Mouse (Mus musculus) Muller cell, postnatal 12 days (primary cell): ENCODE data around the gene Slc25a21.
A peak's percentile ranks its signal among the peaks of the same experiment; 100 is the strongest.

Source experiments
- DNase-seq: peaks from one replicate; pipeline ENCODE4 v3.0.0-alpha.2; 2015; ENCODE audit errors: inconsistent ontology term

Gene Slc25a21

DNA sequence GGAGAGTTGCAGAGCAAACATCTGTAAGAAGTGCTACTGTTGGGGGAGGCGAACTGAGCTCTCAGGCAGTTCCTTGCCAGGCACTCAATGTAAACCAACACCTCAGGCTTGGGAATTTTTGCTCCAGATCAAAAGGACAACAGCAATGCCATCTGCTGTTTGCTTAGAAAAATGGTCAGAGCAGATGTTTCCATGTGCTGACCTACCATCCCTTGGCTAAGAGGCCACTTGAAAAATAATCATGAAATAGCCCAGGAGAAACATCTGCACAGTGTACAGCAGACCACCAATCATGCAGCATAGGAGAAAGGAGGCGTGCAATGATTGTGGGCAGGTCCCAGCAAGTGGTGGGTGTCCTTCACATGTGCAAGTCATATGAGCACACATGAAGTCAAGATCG lies 180.9 kb downstream of the Slc25a21 start:
- DNase-seq: no peak

DNA sequence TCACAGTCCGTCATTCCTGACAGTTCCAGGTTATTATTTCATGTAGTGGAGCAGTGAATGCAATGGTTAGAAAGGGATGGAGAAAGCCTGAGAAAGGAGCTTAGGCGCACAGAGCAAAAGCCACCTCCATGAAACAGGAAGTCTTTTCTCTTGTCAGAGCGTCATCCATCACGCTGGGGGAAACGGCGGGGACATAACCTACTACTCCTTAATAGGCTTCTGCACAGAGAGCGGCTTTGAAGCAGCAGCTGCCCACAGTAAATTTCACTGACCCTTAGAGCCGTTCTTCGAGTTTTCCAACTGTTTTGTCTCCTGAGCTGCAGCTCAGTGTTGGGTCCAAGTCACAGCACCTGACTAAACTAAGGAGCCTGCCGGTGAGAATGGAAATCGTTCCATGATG lies 188.3 kb downstream of the Slc25a21 start:
- DNase-seq: no peak

DNA sequence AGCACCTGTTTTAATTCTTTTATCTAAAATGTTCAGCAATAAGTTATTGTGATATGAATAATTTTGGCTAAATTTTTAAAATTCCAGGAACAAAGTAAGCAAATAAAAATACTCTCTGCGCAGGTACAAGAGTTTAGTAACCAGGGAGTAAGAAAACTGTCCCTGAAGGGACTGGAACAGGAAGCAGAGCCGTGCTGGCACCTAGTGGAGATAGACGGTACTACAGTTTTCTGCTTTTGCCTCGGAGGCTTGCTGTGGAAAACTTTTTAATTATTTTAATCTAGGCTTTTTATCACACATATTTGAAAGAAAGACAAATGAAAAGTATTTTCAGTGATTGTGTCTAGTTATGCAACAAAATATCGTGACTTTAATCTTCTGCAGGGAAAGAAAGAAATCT lies 211.2 kb downstream of the Slc25a21 start:
- peak; percentile 57 for DNase-seq

DNA sequence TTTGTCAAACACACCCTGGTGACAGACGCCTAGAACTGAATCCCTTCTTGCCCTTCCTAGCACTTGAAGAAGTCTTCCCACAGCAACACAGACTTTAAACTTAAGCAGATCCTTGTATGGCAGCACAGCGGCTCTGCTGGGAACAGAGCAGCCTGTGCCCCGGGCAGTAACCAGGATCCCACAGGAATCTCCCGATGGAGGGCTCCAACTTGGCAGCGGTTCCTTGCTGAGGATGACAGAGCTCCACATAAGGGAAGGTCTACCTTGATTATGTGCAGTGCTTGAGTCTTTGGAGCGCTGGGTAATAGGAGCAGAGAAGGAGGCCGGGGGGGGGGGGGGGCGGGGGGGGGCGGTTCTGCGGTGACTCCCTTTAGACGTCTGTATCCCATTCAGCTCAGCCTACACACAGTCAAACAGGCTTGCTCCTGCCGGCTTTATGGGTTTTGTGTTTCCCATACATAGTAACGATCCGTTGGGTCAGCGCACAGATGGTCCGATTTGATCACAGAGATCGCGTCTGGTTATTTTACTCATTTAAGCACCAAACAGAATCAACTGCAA lies 215.1 kb downstream of the Slc25a21 start:
- no peak for DNase-seq

DNA sequence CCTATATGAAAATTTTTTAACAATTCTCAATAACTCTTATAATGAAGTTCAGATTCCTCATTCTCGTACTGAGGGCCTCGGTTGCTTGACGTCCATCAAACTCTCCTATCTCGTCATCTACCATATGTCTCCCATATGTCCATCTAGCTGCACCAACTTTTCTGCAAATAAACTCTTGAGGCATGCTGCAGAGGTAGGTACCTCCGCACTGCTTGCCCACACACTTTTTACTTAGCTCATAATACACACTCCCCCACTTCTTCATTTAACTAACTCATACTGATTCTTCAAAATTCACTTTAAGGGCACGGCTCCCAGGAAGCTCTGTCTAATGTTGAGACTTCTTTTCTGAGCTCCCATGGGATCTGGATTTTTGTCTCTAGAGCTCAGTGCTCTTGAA lies 222.0 kb downstream of the Slc25a21 start:
- DNase-seq: no peak

DNA sequence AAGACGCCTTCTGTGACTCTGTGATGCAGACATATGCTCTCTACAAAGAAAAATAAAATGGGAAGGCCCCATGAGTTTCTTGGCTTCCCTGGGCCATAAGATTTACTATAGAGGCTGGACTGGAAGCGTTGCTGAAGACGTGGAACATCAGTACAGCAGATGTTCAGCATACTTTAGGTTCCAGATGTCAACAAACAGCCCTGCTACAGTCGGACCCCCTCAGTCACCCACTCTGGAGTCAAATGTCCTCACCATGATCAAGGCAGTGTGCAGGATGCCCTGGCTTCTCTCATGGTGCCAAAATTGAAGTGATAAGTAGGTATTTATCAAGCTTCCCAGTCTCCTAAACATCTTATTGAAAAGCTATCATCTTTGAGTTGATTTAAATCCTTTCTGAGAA lies 234.0 kb downstream of the Slc25a21 start:
- DNase-seq: no peak

DNA sequence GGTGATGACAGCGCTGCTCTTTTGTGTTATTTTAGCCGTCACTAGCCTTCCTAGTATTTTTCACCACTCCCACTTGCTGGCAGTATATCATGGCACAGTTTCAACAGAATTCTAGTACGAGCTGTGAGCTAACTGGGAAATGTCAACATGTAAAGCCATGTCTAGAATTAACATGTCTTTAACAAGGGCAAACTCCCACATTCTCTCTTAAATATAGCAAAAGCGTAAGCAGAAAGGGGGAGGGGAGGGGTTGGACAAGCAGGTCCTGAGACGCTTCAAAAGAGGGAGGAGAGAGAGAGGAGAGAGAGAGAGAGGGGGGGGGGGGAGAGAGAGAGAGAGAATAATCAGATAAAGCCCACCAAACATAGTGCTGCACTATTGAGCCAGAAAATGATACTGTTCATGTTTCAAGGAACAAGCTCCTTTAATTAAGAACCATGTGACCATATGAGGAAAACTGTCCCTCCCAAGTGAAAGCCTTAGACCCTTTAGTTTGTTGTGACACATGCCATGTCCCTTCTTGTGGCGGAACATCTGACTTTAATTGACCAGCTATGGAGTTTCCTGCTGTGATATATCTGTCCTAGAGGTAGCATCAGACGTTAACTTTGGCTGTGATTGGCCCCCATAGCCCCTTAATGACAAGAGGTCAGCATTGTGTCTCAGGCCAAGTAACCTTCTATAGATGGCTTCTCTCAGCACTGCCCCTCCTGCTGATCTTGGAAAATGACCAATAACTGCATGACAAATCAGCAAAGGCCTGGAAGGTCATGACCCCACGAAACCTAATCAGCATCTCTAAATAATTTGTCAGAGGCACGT lies 237.8 kb downstream of the Slc25a21 start:
- DNase-seq: peak; percentile 33

DNA sequence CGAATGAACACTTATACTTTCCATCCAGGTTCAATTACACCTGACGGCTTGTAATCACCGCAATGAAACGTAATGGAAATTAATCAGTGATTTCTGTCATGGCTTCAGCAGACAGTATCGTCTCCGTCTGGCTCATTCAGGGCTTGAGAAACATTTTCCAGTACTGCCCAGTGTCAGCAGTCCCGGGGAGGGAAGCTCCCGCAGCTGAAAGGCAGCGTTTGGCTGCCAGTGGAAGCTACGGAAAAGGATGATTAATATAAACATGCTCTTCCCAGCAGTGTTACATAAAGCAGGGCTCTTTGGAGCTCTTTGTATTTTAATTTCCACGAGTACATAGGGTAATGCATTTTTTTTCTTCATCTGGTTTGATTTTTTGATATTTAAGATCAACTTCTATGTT lies 239.0 kb downstream of the Slc25a21 start:
- no peak for DNase-seq

DNA sequence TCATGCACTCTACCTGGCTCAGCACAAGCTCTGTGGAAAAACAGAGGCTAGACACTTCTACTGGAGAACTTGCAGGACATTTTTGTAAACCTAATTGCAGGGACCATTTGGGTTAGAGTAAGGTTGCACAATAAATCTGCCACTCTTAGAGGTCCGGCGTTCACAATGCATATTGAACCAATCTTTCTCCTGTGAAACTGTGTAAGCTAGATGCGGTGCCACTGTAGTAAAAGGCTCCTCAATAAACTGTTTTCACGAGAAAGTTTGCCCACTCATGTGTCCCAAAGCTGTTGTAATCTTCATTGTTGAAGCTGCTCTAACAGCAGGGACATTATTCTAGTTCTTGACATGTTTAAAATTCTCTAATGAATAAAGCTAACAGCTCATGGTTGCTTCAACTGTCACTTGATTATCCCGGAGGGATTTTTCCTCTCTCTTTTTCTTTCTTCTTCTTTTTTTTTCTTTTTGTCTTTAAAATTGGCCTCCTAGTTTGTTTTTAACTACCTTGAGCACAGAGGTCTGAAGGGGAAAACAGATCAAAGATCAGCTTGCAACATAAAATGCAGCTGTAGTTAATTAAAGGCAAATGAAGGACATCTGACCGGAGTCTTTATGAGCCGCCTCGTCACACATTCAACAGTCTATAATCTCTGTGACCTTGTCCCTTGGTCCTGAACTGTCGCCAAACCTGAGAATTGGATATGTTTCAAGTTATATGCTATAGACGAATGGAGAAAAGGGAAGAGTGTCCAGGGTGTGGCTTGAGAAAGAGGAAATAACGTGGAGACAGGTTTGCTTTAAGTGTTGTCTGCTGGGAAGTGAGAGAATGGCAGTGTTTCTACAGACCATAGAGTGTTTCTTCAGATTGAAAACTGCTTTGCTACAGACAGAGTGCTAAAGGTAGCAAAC lies 245.3 kb downstream of the Slc25a21 start:
- DNase-seq: no peak

DNA sequence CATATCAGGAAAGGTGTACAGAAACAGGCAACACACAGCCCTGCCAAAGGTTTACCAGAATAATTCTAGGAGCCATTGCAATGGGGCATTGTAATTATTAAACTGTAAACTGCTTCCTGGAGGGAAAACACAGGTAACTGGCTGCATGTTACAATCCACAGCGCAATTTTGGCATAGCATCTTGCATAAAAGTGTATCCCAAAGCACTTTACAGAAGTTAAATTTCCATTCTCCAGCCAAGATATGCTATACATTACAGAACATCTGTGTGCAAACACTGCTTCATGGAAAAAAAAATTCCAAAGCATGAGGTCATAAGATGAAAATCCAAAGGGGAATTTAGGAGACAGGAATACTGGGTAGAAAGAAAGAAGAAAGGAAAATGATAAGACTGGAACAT lies 253.0 kb downstream of the Slc25a21 start:
- no peak for DNase-seq

DNA sequence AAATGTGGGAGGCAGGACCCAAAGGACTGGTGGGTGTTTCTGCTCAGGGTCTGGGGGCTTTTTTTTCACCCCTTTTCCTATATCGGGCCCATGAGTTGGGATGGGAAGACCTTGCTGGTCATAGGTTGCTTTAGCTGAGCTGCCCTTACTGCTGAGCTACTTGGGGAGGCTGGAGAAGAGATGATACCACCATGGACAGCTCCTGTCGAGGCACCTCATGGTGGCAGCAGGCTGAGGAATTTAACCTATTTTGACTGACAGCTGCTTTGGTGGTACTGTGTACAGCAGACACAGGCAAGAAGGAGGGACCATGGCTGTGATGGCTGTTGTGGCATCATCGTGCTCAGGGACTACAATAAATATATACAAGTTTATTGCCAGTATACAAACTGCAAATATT lies 256.4 kb downstream of the Slc25a21 start:
- DNase-seq: no peak

DNA sequence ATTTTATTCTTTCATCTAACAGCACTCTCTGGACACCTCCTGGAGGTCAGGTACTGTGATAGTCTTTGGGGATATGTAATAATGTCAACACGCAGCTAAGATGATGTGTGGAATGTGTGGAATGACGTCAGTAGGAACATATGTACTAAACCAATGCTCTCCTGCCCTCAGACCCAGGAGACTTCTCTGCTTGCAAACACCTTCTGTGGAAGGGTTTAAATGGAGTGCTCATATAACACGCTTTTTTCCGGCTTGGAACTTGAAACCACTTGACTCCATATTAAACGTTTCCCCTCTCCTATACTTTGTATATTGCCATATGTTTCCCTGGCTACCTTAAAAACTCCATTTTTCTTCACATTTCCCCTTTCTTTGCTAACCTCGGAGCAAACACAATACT lies 279.1 kb downstream of the Slc25a21 start:
- no peak for DNase-seq

DNA sequence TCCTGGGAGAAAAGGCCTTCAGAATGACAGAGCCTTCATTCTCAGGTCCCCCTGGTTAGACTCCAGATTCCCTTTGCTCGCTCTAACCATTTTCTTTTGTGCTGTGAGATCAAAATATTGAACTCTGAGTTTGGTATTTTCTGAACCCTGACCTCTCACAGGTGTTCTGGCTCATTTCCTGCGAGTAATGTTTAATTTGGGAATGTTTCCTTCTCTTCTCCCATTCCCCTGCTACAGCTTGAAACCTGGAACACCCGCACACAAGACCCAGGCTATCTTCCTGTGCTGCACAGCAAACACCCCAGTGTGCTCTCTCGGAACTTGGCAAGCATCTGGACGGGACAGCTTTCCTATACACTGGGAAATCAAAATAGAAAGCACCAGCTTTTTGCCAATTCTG lies 290.8 kb downstream of the Slc25a21 start:
- no peak for DNase-seq

DNA sequence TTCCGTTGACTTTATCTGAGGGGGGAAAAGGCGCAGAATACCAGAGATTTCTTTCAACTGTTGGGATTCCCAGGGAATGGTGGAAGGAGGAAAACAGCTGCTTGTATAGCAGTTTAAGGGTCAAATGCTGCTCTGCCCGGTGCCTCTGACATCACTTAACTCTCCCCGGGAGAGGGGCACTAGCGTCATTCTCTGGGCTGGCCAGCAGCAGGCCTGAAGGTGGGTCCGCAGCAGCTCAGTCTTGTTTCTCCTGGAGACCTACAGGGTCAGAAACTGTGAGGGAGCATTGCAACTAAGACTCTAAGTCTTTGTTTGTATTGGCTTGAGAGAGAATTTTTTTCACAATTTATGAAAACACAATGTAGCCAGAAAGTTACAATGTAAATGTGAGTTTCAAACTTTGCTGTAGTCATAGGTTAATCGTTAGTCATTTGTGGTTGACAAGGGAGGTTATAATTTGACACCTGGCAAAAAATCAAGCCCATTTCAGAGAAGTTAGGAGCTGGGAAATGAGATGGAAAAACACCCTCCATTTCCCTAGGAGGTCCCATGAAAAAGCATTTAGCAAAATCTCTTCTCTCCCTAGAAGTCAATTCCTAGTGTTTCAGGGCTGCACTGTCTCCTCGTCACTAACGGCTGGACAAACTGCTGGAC lies 291.5 kb downstream of the Slc25a21 start:
- peak; percentile 16 for DNase-seq

DNA sequence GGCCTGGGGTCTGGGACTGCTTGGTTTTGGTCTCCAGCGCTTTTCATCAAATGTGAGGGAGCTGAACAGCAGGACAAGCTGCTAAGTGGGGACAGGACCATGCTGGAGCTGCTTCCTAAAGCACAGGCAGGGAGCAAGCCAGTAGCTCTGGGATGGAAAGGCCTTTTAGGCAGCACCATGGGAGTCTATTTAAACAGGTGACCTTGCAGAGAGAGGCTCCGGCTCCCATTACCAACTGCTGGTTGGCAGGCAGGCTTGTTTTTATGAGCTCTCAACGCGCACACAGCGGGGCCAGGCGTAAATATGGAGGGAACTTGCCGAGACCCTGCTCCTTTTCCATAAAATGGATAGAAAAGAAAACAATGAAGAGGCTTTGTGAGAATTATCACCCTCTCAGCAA lies 292.1 kb downstream of the Slc25a21 start:
- no peak for DNase-seq

DNA sequence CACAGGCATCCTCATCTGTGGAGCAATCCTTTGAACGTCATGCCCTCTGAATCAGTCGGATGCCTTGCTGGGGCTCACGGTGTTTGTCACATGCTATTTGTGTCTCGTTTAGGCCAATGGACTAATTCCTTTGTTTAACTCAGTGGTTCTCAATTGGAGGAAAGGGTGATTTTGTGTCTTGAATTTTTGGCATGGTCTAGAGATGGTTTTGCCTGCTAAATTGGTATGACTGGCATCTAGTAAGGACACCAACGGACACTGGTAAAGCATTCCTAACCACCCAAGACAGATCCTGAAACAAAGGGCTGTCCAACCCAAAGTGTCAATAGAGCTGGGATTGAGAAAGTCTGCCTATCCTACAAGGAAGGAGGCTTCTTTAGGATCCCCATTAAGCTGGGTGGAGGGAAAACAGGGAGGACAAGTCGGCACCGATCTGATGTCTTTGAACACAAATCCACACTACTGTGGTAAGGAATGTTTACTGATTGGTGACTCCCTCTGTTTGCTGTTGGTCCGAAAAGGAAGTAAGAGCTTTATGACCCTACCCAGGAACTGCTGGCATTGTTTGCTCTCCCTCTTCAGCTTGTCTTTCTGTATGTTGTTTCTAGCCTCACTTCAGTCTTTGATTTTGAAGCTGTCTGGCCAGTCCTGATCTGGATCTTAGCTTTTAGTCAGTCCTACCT lies 294.4 kb downstream of the Slc25a21 start:
- DNase-seq: peak; percentile 91

DNA sequence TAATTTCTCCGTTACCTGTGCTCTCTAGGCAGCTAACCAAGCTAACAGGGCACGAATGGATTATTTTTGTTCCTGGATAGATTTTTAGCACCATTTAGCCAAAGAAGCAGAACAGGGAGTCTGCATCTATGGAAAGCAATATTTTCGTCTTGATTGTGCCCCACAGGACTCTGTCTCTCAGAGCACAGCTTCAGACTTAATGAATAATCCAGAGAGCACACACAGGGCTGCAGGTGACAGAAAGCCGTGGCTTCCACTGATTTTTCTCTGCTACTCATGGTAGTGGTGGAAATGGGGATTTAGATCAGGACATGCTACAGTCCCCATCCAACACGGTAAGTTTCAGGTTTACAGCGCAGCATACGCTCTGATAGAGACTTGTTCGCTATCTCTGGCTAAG lies 299.3 kb downstream of the Slc25a21 start:
- DNase-seq: no peak

DNA sequence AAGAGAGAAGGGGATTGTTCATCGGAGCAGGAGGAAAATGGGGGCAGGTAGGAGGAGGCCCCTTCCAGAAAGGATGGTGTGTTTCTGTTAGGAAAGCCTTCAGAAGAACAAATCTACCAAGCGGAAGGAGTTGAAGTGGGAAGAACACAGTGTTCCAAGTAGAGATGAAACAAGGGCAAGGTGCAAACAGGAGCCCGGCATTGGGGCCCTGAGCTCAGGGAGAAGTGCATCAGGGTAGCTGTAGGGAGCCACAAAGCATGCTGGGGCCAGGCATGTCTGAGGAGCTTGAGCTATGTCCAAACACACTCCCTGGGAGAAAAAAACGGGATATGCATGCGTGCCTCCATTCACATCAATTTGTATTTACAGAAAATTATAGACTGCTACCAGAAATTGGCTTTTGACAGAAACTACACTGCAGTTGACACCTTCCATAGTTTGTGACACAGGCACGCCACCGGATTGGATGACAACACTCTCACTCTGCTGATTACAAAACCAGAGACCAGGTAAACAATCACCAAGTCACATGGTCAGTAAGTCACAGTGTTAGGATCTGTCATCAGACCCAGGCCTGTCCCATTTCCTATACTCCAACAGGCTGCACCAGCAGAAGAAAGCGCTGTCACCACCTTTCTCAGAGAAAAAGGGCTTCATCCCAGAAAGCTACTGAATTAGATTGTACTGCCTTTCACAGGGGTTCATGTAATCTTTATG lies 299.9 kb downstream of the Slc25a21 start:
- DNase-seq: no peak

DNA sequence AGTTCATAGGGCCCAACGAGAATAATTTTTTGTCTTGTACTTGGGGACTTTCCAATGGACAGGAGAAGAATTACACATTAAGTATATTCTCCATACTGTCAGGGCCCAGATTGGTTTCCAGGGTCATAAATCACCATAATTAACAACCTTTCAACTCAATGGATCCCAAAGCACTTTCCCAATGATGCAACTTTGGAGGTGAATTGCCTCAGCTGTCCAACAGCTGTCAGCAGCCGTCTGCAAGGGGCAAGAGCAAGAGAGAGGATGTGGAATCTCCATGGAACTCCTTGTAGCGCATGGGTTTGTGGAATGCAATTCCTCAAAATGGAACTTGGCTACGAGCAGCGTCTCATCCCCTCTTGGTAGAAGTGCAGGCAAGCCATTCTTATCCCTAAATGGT lies 302.3 kb downstream of the Slc25a21 start:
- no peak for DNase-seq

DNA sequence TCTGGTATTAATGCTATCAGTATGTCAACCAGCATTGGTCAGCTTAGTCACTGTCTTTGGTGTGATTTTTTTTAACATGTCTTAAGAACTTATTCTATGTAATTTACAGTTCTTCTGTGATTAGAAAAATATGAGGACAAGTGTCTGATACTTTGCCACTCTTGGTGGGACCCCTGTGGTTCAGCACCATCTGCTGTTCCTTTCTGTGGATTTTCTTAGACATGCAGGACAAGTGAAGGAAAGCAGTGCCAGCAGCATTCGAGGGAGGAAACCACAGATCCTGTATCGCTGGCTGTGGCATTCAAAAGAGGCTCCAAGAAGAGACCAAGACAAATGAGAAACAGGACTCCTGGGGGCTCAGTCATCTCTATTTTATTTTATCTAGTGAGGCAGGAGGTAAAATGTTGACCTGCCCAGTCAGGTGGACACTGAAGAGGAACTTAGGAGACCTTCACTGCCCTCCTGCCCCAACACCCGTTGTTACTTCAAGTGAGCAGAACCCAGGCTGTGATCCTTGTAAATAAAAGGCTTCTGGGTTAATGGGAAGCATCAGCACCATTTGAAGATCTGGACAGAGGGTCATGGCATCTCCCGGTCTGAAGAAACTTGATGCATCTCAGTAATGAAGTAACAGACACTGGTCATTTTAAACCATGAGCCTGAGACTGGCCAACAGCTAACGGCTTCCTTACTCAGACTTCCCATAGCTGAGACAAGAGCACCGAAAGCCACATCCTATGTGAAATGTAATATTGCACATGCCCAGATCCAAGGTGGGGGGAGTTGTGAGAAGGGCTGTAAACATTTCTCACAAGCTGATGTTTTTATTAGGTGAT lies 306.2 kb downstream of the Slc25a21 start:
- DNase-seq: no peak
